Mouse (Mus musculus): ENCODE data around the gene Arhgdib. TPM values are rescaled to one million over a fixed set of nuclear protein-coding genes. Genes with fewer than 3 reads are reported as not detected.
A peak's percentile ranks its signal among the peaks of the same experiment; 100 is the strongest.

Arhgdib gene
- total and polyA plus RNA-seq, 2 experiments from 2014 or later: 8.3 to 16.1 TPM

DNA sequence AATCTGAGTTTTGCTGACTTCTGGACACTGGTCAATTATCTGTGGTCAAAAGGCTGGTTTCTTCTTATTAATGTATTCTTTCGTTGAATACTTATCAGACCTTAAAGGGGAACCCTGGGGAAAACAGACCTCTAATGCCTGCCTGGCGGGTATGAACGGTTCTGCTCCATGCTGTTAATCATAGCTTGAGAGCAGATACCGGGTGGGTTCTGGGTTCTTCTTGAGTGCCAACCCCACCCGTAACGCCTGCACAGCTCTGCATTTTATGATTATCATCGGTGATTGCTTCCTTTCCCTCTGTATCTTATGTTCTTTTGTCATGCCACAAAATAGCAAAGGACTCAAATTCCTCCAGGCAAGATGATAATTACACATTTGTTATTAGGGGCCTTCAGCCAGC is 7.6 kb downstream of the Arhgdib start:
- H3K4me2 ChIP-seq (ENCODE audit: low read depth, low read length, poor library complexity, severe bottlenecking): no peak overlapping the region
- H3K27ac ChIP-seq (ENCODE audit: low read depth, low read length): no peak overlapping the region
- H3K36me3 ChIP-seq (ENCODE audit: insufficient read depth, low read length): no peaks in the 10 kb centered on the region
- no peaks in the 10 kb centered on the region for H3K9me3 ChIP-seq (ENCODE audit: low read length)
- H3K4me1 ChIP-seq (ENCODE audit: insufficient read depth, low read length): 0 out of 2 replicates have a peak, but pooled peaks cover 4% of the 10 kb centered on the region
- no peak overlapping the region for H3K4me3 ChIP-seq (ENCODE audit: low read depth, low read length)
- TF ChIP-seq CTCF (IDR thresholded peaks at IDR 0.05): no peak
- WGBS: 68% methylated on average over 7 of the region's 7 CpGs
- H3K9ac ChIP-seq (replicated peaks; ENCODE audit: low read length, poor library complexity, severe bottlenecking): no peak overlapping the region
- DNase-seq (ENCODE audit: low spot score): no peak
- no peak for ATAC-seq (ENCODE audit: low FRiP score)
- no peaks in the 10 kb centered on the region for H3K27me3 ChIP-seq (ENCODE audit: insufficient read depth, low read length)

DNA sequence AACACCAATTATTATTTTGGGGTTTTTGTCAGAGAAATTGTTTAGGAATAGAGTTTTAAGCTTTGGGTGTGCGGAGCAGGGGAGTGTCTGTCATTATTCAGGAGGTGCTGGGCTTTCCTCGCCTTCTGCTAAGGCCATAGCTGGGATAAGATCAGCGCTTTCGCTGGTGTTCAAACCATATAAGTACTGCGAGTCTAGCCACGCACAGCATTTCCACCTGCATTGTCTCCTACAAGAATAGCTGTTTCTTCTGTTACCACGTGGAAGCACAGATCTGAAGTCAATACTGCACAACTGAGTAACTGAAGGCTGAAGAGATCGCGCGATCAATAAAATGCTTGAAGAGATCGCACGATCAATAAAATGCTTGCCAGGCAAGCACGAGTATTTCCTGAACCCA is 10.5 kb downstream of the Arhgdib start:
- no peak overlapping the region for H3K4me2 ChIP-seq (ENCODE audit: low read depth, low read length, poor library complexity, severe bottlenecking)
- TF ChIP-seq CTCF (IDR thresholded peaks at IDR 0.05): no peak
- no peaks in the 10 kb centered on the region for H3K27me3 ChIP-seq (ENCODE audit: insufficient read depth, low read length)
- H3K9ac ChIP-seq (replicated peaks; ENCODE audit: low read length, poor library complexity, severe bottlenecking): no peak overlapping the region
- no peak overlapping the region for H3K4me3 ChIP-seq (ENCODE audit: low read depth, low read length)
- H3K9me3 ChIP-seq (ENCODE audit: low read length): no peaks in the 10 kb centered on the region
- H3K36me3 ChIP-seq (ENCODE audit: insufficient read depth, low read length): no peaks in the 10 kb centered on the region
- no peak for DNase-seq (ENCODE audit: low spot score)
- no peak overlapping the region for H3K27ac ChIP-seq (ENCODE audit: low read depth, low read length)
- ATAC-seq (ENCODE audit: low FRiP score): no peak
- 85% methylated on average over 13 of the region's 13 CpGs for WGBS
- 0 out of 2 replicates have a peak, but pooled peaks cover 4% of the 10 kb centered on the region for H3K4me1 ChIP-seq (ENCODE audit: insufficient read depth, low read length)

DNA sequence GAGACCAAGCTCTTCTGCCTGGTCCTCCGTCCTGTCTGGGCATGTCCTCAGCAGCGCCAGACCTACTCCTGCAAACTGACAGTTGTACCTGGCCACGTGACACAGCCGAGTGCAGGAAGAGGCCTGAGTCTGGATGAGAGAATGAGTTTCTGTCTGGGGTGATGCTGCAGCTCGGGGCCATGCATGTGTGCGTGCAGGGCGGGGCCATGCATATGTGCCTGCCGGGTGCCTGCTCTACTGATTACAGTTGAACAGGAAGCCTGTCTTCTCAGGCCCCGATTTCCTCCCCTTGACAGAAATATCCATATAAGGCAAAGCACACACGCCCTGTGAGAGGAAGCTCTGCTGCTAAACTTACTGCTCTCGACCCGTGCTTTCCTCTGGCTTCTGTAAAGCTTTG is 11.0 kb downstream of the Arhgdib start:
- WGBS: 66% methylated on average over 12 of the region's 12 CpGs
- Histone ChIP-seq H3K4me1 (ENCODE audit: insufficient read depth, low read length) (0 out of 2 replicates have a peak, but pooled peaks cover 4% of the 10 kb centered on the region), H3K9ac (replicated peaks; ENCODE audit: low read length, poor library complexity, severe bottlenecking) (no peak overlapping the region), H3K36me3 (ENCODE audit: insufficient read depth, low read length) (no peaks in the 10 kb centered on the region), H3K4me3 (ENCODE audit: low read depth, low read length) (no peak overlapping the region), H3K27ac (ENCODE audit: low read depth, low read length) (no peak overlapping the region), H3K27me3 (ENCODE audit: insufficient read depth, low read length) (no peaks in the 10 kb centered on the region), H3K9me3 (ENCODE audit: low read length) (no peaks in the 10 kb centered on the region), H3K4me2 (ENCODE audit: low read depth, low read length, poor library complexity, severe bottlenecking) (no peak overlapping the region)
- DNase-seq (ENCODE audit: low spot score): no peak
- no peak for TF ChIP-seq CTCF (IDR thresholded peaks at IDR 0.05)
- ATAC-seq (ENCODE audit: low FRiP score): 0 out of 2 replicates have a peak, but pooled peaks have one; percentile 27

DNA sequence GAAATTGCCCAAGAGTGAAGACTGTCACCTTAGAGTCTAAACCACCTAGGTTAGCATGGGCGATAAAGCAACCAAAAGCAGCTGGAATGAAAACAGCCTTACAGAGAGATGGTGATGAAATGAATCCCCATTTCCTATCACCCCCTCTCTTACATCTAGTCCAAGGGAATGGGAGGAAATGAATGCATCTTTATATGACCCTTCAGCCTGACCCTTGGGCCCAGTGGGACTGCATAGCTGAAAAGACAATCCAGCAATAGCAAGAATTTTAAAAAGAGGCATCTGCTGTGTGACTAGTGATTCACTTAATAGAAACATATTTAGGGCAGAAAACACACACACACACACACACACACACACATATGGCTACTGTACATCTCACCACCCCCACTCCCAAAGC is 14.1 kb downstream of the Arhgdib start:
- Histone ChIP-seq H3K9me3 (ENCODE audit: low read length) (no peaks in the 10 kb centered on the region), H3K4me3 (ENCODE audit: low read depth, low read length) (no peak overlapping the region), H3K27ac (ENCODE audit: low read depth, low read length) (no peak overlapping the region), H3K4me1 (ENCODE audit: insufficient read depth, low read length) (no peaks in the 10 kb centered on the region), H3K27me3 (ENCODE audit: insufficient read depth, low read length) (no peaks in the 10 kb centered on the region), H3K4me2 (ENCODE audit: low read depth, low read length, poor library complexity, severe bottlenecking) (no peak overlapping the region), H3K9ac (replicated peaks; ENCODE audit: low read length, poor library complexity, severe bottlenecking) (no peak overlapping the region), H3K36me3 (ENCODE audit: insufficient read depth, low read length) (no peaks in the 10 kb centered on the region)
- no peak for DNase-seq (ENCODE audit: low spot score)
- WGBS: 96% methylated on average over 1 of the region's 1 CpGs
- no peak for TF ChIP-seq CTCF (IDR thresholded peaks at IDR 0.05)
- ATAC-seq (ENCODE audit: low FRiP score): no peak

DNA sequence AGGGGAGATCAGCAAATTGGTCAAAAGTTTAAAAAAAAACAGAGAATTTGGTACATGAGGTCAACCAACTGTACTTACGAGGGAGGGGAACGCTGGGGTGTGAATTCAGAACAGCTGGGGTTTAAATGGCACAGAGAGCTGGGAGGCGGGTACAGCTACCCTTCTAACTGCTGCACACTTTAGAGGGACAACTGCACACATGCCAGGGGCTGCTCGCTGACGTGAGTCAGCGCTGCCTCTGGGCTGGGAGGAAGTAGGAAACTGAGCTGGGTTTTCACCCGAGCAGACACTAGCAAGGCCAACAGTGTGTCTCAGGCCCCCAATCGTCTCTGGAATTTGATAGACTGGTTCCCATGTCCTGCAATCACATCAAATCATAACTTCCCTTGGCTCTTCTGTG is 16.6 kb downstream of the Arhgdib start:
- TF ChIP-seq CTCF (IDR thresholded peaks at IDR 0.05): no peak
- Histone ChIP-seq H3K4me2 (ENCODE audit: low read depth, low read length, poor library complexity, severe bottlenecking) (no peak overlapping the region), H3K4me3 (ENCODE audit: low read depth, low read length) (no peak overlapping the region), H3K4me1 (ENCODE audit: insufficient read depth, low read length) (no peaks in the 10 kb centered on the region), H3K9ac (replicated peaks; ENCODE audit: low read length, poor library complexity, severe bottlenecking) (no peak overlapping the region), H3K27ac (ENCODE audit: low read depth, low read length) (no peak overlapping the region), H3K27me3 (ENCODE audit: insufficient read depth, low read length) (no peaks in the 10 kb centered on the region), H3K9me3 (ENCODE audit: low read length) (no peaks in the 10 kb centered on the region), H3K36me3 (ENCODE audit: insufficient read depth, low read length) (no peaks in the 10 kb centered on the region)
- no peak for DNase-seq (ENCODE audit: low spot score)
- no peak for ATAC-seq (ENCODE audit: low FRiP score)
- 70% methylated on average over 8 of the region's 8 CpGs for WGBS

DNA sequence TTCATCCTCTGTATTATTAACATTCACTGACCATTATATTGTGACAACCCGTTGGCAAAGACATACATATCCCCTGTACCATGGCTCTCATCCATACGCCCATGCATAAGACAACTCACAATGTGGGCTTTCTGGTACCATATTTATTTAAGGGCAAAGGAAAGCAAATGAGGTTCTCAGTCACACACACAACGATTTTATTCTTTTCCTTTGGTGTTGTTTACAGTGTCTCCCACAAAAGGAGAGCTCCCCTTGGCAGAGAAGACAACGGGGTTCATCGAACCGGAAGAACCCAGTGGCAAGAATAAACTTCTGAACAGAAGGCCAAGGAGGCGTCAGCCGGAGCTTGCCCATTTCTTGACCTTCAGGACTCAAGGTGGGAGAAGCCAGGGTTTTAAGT is 18.2 kb downstream of the Arhgdib start, which contains the start of gene Pde6h:
Gene Pde6h, plus strand, starts transcription at position 301 of the 400 bp plus-strand sequence.
- no peak within 1 kb of the TSS for H3K4me3 ChIP-seq (ENCODE audit: low read depth, low read length)
- H3K4me1 ChIP-seq (ENCODE audit: insufficient read depth, low read length): no peaks in the 10 kb centered on the region
- no peaks in the 10 kb centered on the region for H3K27me3 ChIP-seq (ENCODE audit: insufficient read depth, low read length)
- no peaks in the 10 kb centered on the region for H3K36me3 ChIP-seq (ENCODE audit: insufficient read depth, low read length)
- H3K27ac ChIP-seq (ENCODE audit: low read depth, low read length): no peak within 1 kb of the TSS
- H3K9me3 ChIP-seq (ENCODE audit: low read length): no peaks in the 10 kb centered on the region
- H3K4me2 ChIP-seq (ENCODE audit: low read depth, low read length, poor library complexity, severe bottlenecking): no peak within 1 kb of the TSS
- H3K9ac ChIP-seq (replicated peaks; ENCODE audit: low read length, poor library complexity, severe bottlenecking): no peak within 1 kb of the TSS
- ATAC-seq (ENCODE audit: low FRiP score): no peak
- 92% methylated on average over 8 of the region's 8 CpGs for WGBS
- no peak for TF ChIP-seq CTCF (IDR thresholded peaks at IDR 0.05)
- DNase-seq (ENCODE audit: low spot score): no peak

All from midbrain, postnatal 0 days (tissue).